Mouse (Mus musculus) forebrain, embryonic 12.5 days (tissue): ENCODE results near the gene Pyroxd2. TPM values are rescaled to one million over a fixed set of nuclear protein-coding genes. Genes with fewer than 3 reads are reported as not detected.
A peak's percentile ranks its signal among the peaks of the same experiment; 100 is the strongest.

Source experiments
- ATAC-seq: fragments of 200-750 bp; cut with Nextera tagmentation; 2 replicates; pipeline ENCODE4 v1.8.0; 2017; ENCODE audit warnings: moderate TSS enrichment; ENCODE audit not compliant: low FRiP score
- H3K27ac ChIP-seq: fragments of 300-500 bp; sonication (generic); 2 replicates; pipeline ENCODE4 v1.5.1; 2016; ENCODE audit warnings: mild to moderate bottlenecking
- H3K27me3 ChIP-seq: fragments of 300-500 bp; sonication (generic); 2 replicates; pipeline ENCODE4 v1.6.1; 2016; ENCODE audit warnings: mild to moderate bottlenecking
- H3K36me3 ChIP-seq: fragments of 300-500 bp; sonication (generic); replicated peaks from 2 replicates; pipeline ENCODE4 v1.6.1; 2016; ENCODE audit warnings: mild to moderate bottlenecking
- H3K4me1 ChIP-seq: fragments of 300-500 bp; sonication (generic); 2 replicates; pipeline ENCODE4 v1.6.1; 2016
- H3K4me2 ChIP-seq: fragments of 300-500 bp; sonication (generic); 2 replicates; pipeline ENCODE4 v1.6.1; 2016; ENCODE audit warnings: mild to moderate bottlenecking, moderate library complexity
- H3K4me3 ChIP-seq: fragments of 300-500 bp; sonication (generic); replicated peaks from 2 replicates; pipeline ENCODE4 v1.5.1; 2016; ENCODE audit warnings: mild to moderate bottlenecking
- H3K9ac ChIP-seq: fragments of 300-500 bp; sonication (generic); 2 replicates; pipeline ENCODE4 v1.6.1; 2016; ENCODE audit warnings: mild to moderate bottlenecking
- H3K9me3 ChIP-seq: fragments of 300-500 bp; sonication (generic); 2 replicates; pipeline ENCODE4 v1.6.1; 2016
- WGBS: fragments of 180-500 bp; shearing (Covaris S2); methylation state at CpG from one replicate; pipeline ENCODE4 v1.1.7; 2016; 5-methylcytosine and 5-hydroxymethylcytosine counted together
- polyA plus RNA-seq: library from polyadenylated mRNA; unstranded; fragments of >200 nt; fragmentation: Nextera tagmentation; extraction: Ambion mirVana; gene quantifications from 2 replicates; pipeline ENCODE4 v1.2.1, GENCODE M21; 2016

Gene Pyroxd2
- polyA plus RNA-seq, 1 experiment from 2014 or later = 0.77 TPM

GRCm38 (mm10) chr19:42770141-42770872 is 17.7 kb upstream of the Pyroxd2 start:
- Histone ChIP-seq H3K36me3 (peaks cover 18% of the 10 kb centered on the region; the same call in 1 of the 2 replicates), H3K9me3 (no peaks in the 10 kb centered on the region), H3K27ac (no peak overlapping the region), H3K4me3 (no peak overlapping the region), H3K27me3 (no peaks in the 10 kb centered on the region), H3K4me2 (no peak overlapping the region), H3K4me1 (no peaks in the 10 kb centered on the region), H3K9ac (no peak overlapping the region)
- ATAC-seq = no peak
- WGBS = 88% methylated on average over 23 of the region's 23 CpGs

GRCm38 (mm10) chr19:42769648-42770047 is 17.1 kb upstream of the Pyroxd2 start:
- WGBS = 91% methylated on average over 10 of the region's 10 CpGs

DNA sequence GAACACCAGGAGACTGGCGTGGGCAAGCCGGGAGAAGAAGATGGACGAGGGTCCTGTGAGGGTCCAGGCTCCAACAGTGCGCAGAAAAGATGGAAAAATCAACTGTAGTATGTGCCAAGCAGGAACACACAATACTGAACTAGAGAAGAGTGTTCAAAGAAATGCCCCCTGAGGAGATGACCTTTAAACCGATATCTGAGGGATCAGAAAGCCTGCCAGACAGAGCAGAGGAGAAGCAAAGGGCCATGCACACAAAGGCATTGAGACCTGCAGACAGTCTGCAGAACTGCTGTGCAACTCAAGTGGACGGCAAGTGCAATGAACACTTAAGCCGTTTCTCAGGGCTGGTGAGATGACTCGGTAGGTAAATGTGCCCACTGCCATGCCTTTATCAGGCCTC is 14.8 kb upstream of the Pyroxd2 start:
- no peak for ATAC-seq
- H3K27me3 ChIP-seq = no peaks in the 10 kb centered on the region
- H3K4me1 ChIP-seq = no peaks in the 10 kb centered on the region
- no peak overlapping the region for H3K4me3 ChIP-seq
- H3K27ac ChIP-seq = no peak overlapping the region
- H3K9ac ChIP-seq = no peak overlapping the region
- no peak overlapping the region for H3K4me2 ChIP-seq
- WGBS = 66% methylated on average over 8 of the region's 8 CpGs
- peaks cover 18% of the 10 kb centered on the region; the same call in 1 of the 2 replicates for H3K36me3 ChIP-seq
- no peaks in the 10 kb centered on the region for H3K9me3 ChIP-seq

More at GRCm38 (mm10) chr19:42769648-42770047, 17.1 kb upstream of the Pyroxd2 start:
- Histone ChIP-seq H3K9me3 (no peaks in the 10 kb centered on the region), H3K4me1 (no peaks in the 10 kb centered on the region), H3K36me3 (peaks cover 18% of the 10 kb centered on the region; the same call in 1 of the 2 replicates), H3K27me3 (no peaks in the 10 kb centered on the region), H3K4me2 (no peak overlapping the region), H3K27ac (no peak overlapping the region), H3K4me3 (no peak overlapping the region), H3K9ac (no peak overlapping the region)
- ATAC-seq = no peak

GRCm38 (mm10) chr19:42764398-42764797 is 11.8 kb upstream of the Pyroxd2 start:
- no peak overlapping the region for H3K27ac ChIP-seq
- no peak overlapping the region for H3K4me2 ChIP-seq
- no peak for ATAC-seq
- 76% methylated on average over 10 of the region's 10 CpGs for WGBS
- no peaks in the 10 kb centered on the region for H3K27me3 ChIP-seq
- H3K9ac ChIP-seq = no peak overlapping the region
- H3K4me3 ChIP-seq = no peak overlapping the region
- no peaks in the 10 kb centered on the region for H3K4me1 ChIP-seq
- H3K36me3 ChIP-seq = peaks cover 14% of the 10 kb centered on the region; the same call in 1 of the 2 replicates
- H3K9me3 ChIP-seq = no peaks in the 10 kb centered on the region

GRCm38 (mm10) chr19:42756671-42757070 is 4.1 kb upstream of the Pyroxd2 start:
- ATAC-seq = no peak
- Histone ChIP-seq H3K9ac (no peak overlapping the region), H3K36me3 (0 out of 2 replicates have a peak, but pooled peaks cover 4% of the 10 kb centered on the region), H3K27me3 (0 out of 2 replicates have a peak, but pooled peaks cover 4% of the 10 kb centered on the region), H3K4me1 (peaks cover 29% of the 10 kb centered on the region), H3K27ac (no peak overlapping the region), H3K4me2 (no peak overlapping the region), H3K4me3 (no peak overlapping the region), H3K9me3 (no peaks in the 10 kb centered on the region)
- WGBS = 93% methylated on average over 6 of the region's 6 CpGs

- Histone ChIP-seq H3K9ac (no peak overlapping the region), H3K27ac (no peak overlapping the region), H3K4me2 (no peak overlapping the region), H3K4me1 (peaks cover 34% of the 10 kb centered on the region), H3K9me3 (no peaks in the 10 kb centered on the region), H3K27me3 (0 out of 2 replicates have a peak, but pooled peaks cover 6% of the 10 kb centered on the region), H3K4me3 (no peak overlapping the region), H3K36me3 (0 out of 2 replicates have a peak, but pooled peaks cover 4% of the 10 kb centered on the region)
- no peak for ATAC-seq
- WGBS = 83% methylated on average over 15 of the region's 15 CpGs
Measured at GRCm38 (mm10) chr19:42755148-42755870, 2.7 kb upstream of the Pyroxd2 start.

GRCm38 (mm10) chr19:42753141-42753917 is 754 bp upstream of the Pyroxd2 start:
- Histone ChIP-seq H3K4me1 (peaks cover 37% of the 10 kb centered on the region), H3K4me3 (no peak overlapping the region; the same call in 1 of the 2 replicates), H3K27me3 (0 out of 2 replicates have a peak, but pooled peaks cover 6% of the 10 kb centered on the region), H3K27ac (peak overlapping the region; percentile 66), H3K9ac (no peak overlapping the region), H3K4me2 (peak overlapping the region; percentile 65), H3K9me3 (no peaks in the 10 kb centered on the region), H3K36me3 (no peaks in the 10 kb centered on the region)
- peak; percentile 43 for ATAC-seq
- WGBS = 35% methylated on average over 11 of the region's 11 CpGs

DNA sequence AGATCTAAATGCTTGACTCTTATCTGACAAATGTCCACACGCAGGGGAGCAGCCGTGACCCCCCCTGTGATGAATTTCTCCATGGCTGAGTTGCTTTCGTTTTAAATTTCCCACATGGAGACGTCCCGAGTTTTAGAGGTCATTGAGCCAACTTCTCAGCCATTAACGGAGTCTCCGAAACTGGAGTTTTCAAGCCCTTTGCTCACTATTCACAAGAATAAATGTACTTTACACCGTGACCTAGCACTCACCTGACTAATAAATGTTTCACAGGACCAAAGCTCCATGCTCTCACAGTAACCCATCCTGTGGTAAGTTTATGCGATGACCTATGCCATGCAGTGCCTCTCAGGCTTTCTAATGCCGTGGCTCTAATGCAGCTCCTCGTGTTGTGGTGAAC is 2.4 kb downstream of the Pyroxd2 start:
- no peaks in the 10 kb centered on the region for H3K9me3 ChIP-seq
- H3K4me1 ChIP-seq = peaks cover 31% of the 10 kb centered on the region
- H3K36me3 ChIP-seq = no peaks in the 10 kb centered on the region
- H3K4me2 ChIP-seq = no peak overlapping the region
- H3K9ac ChIP-seq = no peak overlapping the region
- 0 out of 2 replicates have a peak, but pooled peaks cover 6% of the 10 kb centered on the region for H3K27me3 ChIP-seq
- WGBS = 91% methylated on average over 11 of the region's 11 CpGs
- H3K4me3 ChIP-seq = no peak overlapping the region
- H3K27ac ChIP-seq = no peak overlapping the region
- ATAC-seq = no peak

DNA sequence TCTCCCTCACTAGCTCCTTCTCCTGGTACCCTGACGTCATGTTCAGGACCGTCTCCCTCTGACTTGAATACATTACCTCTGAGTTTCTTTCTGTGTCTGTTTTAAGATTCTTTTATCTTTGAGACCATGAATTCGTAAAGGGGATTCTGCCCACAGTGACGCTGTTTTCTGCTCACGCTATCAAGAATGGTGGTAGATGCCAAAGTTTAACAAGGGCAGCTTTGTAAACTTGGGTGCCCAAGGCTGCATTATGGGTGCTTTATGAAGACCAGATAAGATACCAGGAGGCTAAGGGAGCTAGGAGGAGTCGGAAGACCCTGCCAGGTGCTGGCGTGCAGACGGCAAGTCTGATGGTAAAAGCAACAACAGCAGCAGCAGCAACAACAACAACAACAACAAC is 5.9 kb downstream of the Pyroxd2 start:
- no peak for ATAC-seq
- whole genome bisulfite sequencing = 92% methylated on average over 8 of the region's 8 CpGs
- Histone ChIP-seq H3K4me3 (no peak overlapping the region), H3K27ac (no peak overlapping the region), H3K36me3 (no peaks in the 10 kb centered on the region), H3K9me3 (no peaks in the 10 kb centered on the region), H3K27me3 (peaks cover 12% of the 10 kb centered on the region; the same call in 1 of the 2 replicates), H3K4me2 (no peak overlapping the region), H3K4me1 (peaks cover 14% of the 10 kb centered on the region), H3K9ac (no peak overlapping the region)

GRCm38 (mm10) chr19:42745869-42746224 is 6.7 kb downstream of the Pyroxd2 start:
- no peak overlapping the region for H3K9ac ChIP-seq
- ATAC-seq = no peak
- H3K9me3 ChIP-seq = no peaks in the 10 kb centered on the region
- peaks cover 10% of the 10 kb centered on the region; the same call in 1 of the 2 replicates for H3K27me3 ChIP-seq
- no peaks in the 10 kb centered on the region for H3K36me3 ChIP-seq
- H3K27ac ChIP-seq = no peak overlapping the region
- no peak overlapping the region for H3K4me2 ChIP-seq
- peaks cover 8% of the 10 kb centered on the region; the same call in 1 of the 2 replicates for H3K4me1 ChIP-seq
- H3K4me3 ChIP-seq = no peak overlapping the region
- WGBS = 79% methylated on average over 4 of the region's 4 CpGs

DNA sequence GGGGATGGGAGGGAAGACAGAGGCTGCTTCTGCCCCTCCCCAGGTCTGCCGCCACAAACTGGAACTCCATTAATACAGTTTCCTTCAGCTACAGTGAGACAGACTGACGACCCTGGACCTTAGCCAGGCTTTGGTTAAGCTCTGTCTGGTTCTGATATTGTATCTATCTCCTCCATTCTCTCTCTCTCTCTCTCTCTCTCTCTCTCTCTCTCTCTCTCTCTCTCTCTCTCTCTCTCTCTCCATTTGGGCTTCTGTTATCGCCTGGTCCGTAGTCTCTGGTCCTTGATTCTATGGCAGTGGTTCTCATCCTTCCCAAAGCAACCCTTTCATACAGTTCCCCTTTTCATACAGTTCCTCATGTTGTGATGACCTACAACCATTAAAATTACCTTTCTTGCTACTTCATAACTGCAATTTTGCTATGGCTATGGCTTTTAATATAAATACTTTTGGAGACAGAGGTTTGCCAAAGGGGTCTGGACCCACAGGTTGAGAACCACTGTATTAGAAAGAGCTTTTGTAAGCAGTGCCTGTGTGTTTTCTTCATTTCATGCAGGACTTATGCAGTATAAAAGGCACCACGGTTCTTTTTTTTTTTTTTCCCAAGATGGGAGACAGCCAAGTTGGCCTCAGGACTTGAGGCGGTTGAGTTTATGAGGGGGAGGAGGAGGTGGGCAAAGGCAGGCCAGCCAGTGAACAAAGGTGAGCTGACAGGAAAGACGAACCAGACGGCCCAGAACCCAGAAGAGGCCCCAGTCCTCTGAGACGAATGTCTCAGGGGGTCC is 7.3 kb downstream of the Pyroxd2 start:
- Histone ChIP-seq H3K9me3 (no peaks in the 10 kb centered on the region), H3K4me2 (no peak overlapping the region), H3K9ac (no peak overlapping the region), H3K4me3 (no peak overlapping the region), H3K27ac (no peak overlapping the region), H3K4me1 (peaks cover 8% of the 10 kb centered on the region; the same call in 1 of the 2 replicates), H3K27me3 (peaks cover 14% of the 10 kb centered on the region; the same call in 1 of the 2 replicates), H3K36me3 (no peaks in the 10 kb centered on the region)
- WGBS = 68% methylated on average over 9 of the region's 9 CpGs
- no peak for ATAC-seq
